Mouse (Mus musculus) liver, embryonic 13.5 days (tissue): ENCODE data around the gene Sp7. TPM values are rescaled to one million over a fixed set of nuclear protein-coding genes. Genes with fewer than 3 reads are reported as not detected.
A peak's percentile ranks its signal among the peaks of the same experiment; 100 is the strongest.

Experiments used
- ATAC-seq: fragments of 200-750 bp; cut with Nextera tagmentation; 2 replicates; pipeline ENCODE4 v1.8.0; 2017; ENCODE audit warnings: low read depth, mild to moderate bottlenecking, moderate number of reproducible peaks, moderate library complexity
- DNase-seq: peaks from one replicate; pipeline ENCODE4 v3.0.0; 2022
- H3K27ac ChIP-seq: fragments of 300-500 bp; sonication (generic); 2 replicates; pipeline ENCODE4 v1.5.1; 2015; ENCODE audit warnings: moderate library complexity, mild to moderate bottlenecking, inconsistent platforms
- H3K27me3 ChIP-seq: fragments of 300-500 bp; sonication (generic); 2 replicates; pipeline ENCODE4 v1.6.1; 2015; ENCODE audit warnings: mild to moderate bottlenecking, inconsistent platforms
- H3K36me3 ChIP-seq: fragments of 300-500 bp; sonication (generic); 2 replicates; pipeline ENCODE4 v1.6.1; 2015; ENCODE audit warnings: mild to moderate bottlenecking, inconsistent platforms
- H3K4me1 ChIP-seq: fragments of 300-500 bp; sonication (generic); replicated peaks from 2 replicates; pipeline ENCODE4 v1.6.1; 2015; ENCODE audit warnings: inconsistent platforms
- H3K4me2 ChIP-seq: fragments of 300-500 bp; sonication (generic); 2 replicates; pipeline ENCODE4 v1.6.1; 2015; ENCODE audit warnings: inconsistent platforms, mild to moderate bottlenecking, moderate library complexity
- H3K4me3 ChIP-seq: fragments of 300-500 bp; sonication (generic); replicated peaks from 2 replicates; pipeline ENCODE4 v1.5.1; 2015; ENCODE audit warnings: mild to moderate bottlenecking, inconsistent platforms
- H3K9ac ChIP-seq: fragments of 300-500 bp; sonication (generic); 2 replicates; pipeline ENCODE4 v1.6.1; 2015; ENCODE audit warnings: mild to moderate bottlenecking, inconsistent platforms
- H3K9me3 ChIP-seq: fragments of 300-500 bp; sonication (generic); replicated peaks from 2 replicates; pipeline ENCODE4 v1.6.1; 2016; ENCODE audit warnings: inconsistent platforms
- WGBS: fragments of 180-500 bp; shearing (Covaris S2); methylation state at CpG from one replicate; pipeline ENCODE4 v1.1.7; 2015; ENCODE audit not compliant: insufficient replicate concordance; 5-methylcytosine and 5-hydroxymethylcytosine counted together
- polyA plus RNA-seq: library from polyadenylated mRNA; unstranded; fragments of >200 nt; fragmentation: Nextera tagmentation; extraction: Ambion mirVana; gene quantifications from 2 replicates; pipeline ENCODE4 v1.2.1, GENCODE M21; 2015

The Sp7 gene
- polyA plus RNA-seq, result 0.07 and 0.09 TPM in 2 replicates

DNA sequence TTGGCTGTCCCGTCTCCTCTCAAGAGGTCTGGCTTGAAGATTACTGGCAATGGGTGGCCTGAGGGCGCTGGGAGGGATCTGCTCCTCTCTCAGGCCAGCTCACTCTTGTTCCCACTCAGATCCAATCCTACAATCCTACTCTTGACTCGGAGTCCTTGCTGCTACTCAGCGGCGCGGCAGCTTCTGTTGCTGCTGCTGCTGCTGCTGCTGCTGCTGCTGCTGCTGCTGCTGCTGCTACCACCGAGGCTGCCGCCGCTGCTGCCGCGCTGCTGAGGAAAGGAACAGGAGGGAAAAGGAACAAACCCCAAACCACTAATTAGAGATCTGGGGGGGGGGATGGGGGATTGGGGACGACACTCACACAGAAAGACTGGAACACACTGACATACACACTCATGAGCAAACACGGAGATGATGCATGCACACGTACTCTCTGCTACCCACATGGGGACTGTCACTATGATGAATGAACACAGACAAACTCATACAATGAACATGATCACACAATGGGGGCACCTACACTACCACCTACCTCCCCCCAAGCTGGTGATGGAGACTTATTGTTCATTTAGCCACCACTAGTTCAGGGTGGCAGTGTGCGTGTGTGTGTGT lies at the start of gene Sp7:
Sp7 (minus strand) TSS at position 450 of the 612 bp plus-strand sequence.
- WGBS, result 9% methylated on average over 15 of the region's 15 CpGs
- Histone ChIP-seq H3K4me1 (peaks cover 18% of the 10 kb centered on the region), H3K9ac (no peak within 1 kb of the TSS), H3K27me3 (peaks cover 96% of the 10 kb centered on the region), H3K4me3 (0 out of 2 replicates have a peak within 1 kb of the TSS, but pooled peaks have one; percentile 20), H3K27ac (no peak within 1 kb of the TSS), H3K36me3 (no peaks in the 10 kb centered on the region), H3K9me3 (no peaks in the 10 kb centered on the region), H3K4me2 (peak within 1 kb of the TSS; percentile 35; the same call in 1 of the 2 replicates)
- no peak for ATAC-seq
- no peak for DNase-seq

DNA sequence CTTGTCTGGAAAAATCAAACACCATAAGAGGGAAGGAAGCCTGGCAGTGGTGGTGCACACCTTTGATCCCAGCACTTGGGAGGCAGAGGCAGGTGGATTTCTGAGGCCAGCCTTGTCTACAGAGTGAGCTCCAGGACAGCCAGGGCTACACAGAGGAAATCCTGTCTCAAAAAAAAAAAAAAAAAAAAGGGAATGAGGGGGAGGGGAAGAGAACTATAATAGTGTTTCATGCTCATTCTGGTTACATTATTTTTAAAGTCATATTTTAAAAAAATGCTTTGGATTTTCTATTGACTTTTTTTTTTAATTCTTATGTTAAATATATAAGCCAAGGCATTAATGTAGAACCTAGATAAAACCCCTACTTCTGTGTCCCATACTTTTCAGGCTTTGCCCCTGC lies 46.7 kb upstream of the Sp7 start:
- Histone ChIP-seq H3K27me3 (no peaks in the 10 kb centered on the region), H3K36me3 (peaks cover 74% of the 10 kb centered on the region), H3K4me2 (no peak overlapping the region)

DNA sequence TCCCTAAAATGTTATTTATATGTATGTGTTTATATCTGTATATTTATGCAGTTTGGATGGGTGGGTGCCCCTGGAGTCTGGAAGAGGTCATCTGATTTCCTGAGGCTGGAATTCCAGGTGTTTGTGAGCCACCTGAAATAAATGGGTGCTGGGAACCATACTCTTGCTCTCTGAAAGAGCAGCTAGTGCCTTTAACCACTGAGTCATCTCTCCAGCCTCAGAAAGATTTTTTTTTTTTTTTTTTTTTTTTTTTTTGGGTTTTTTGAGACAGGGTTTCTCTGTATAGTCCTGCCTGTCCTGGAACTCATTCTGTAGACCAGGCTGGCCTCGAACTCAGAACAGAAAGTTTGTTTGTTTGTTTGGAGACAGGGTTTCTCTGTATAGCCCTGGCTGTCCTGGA lies 44.1 kb upstream of the Sp7 start:
- Histone ChIP-seq H3K9me3 (no peaks in the 10 kb centered on the region), H3K9ac (0 out of 2 replicates have a peak overlapping the region, but pooled peaks have one; percentile 4), H3K4me1 (peaks cover 58% of the 10 kb centered on the region), H3K36me3 (peaks cover 71% of the 10 kb centered on the region), H3K27me3 (no peaks in the 10 kb centered on the region), H3K27ac (no peak overlapping the region), H3K4me3 (0 out of 2 replicates have a peak overlapping the region, but pooled peaks have one; percentile 20), H3K4me2 (peak overlapping the region; percentile 38)
- WGBS, result 89% methylated on average over 1 of the region's 1 CpGs
- DNase-seq (no peak), ATAC-seq (no peak)

More for the DNA sequence above, 46.7 kb upstream of the Sp7 start:
- ATAC-seq (no peak), DNase-seq (no peak)
- Histone ChIP-seq H3K4me1 (peaks cover 40% of the 10 kb centered on the region), H3K4me3 (no peak overlapping the region), H3K9me3 (no peaks in the 10 kb centered on the region), H3K9ac (no peak overlapping the region), H3K27ac (no peak overlapping the region)

DNA sequence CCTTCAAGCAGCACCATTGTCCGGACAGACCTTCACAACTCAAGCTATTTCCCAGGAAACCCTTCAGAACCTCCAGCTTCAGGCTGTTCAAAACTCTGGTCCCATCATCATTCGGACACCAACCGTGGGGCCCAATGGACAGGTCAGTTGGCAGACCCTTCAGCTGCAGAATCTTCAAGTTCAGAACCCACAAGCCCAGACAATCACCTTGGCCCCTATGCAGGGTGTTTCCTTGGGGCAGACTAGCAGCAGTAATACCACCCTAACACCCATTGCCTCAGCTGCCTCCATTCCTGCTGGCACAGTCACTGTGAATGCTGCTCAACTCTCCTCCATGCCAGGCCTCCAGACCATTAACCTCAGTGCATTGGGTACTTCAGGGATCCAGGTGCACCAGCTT lies 42.3 kb upstream of the Sp7 start:
- peak overlapping the region; percentile 38 for H3K4me2 ChIP-seq
- peaks cover 65% of the 10 kb centered on the region for H3K36me3 ChIP-seq
- no peaks in the 10 kb centered on the region for H3K9me3 ChIP-seq
- peak overlapping the region; percentile 20; the same call in 1 of the 2 replicates for H3K4me3 ChIP-seq
- H3K27me3 ChIP-seq, result no peaks in the 10 kb centered on the region
- ATAC-seq, result no peak
- peak overlapping the region; percentile 48 for H3K27ac ChIP-seq
- peak overlapping the region; percentile 35 for H3K9ac ChIP-seq
- WGBS, result 91% methylated on average over 3 of the region's 3 CpGs
- DNase-seq, result no peak
- H3K4me1 ChIP-seq, result peaks cover 64% of the 10 kb centered on the region

DNA sequence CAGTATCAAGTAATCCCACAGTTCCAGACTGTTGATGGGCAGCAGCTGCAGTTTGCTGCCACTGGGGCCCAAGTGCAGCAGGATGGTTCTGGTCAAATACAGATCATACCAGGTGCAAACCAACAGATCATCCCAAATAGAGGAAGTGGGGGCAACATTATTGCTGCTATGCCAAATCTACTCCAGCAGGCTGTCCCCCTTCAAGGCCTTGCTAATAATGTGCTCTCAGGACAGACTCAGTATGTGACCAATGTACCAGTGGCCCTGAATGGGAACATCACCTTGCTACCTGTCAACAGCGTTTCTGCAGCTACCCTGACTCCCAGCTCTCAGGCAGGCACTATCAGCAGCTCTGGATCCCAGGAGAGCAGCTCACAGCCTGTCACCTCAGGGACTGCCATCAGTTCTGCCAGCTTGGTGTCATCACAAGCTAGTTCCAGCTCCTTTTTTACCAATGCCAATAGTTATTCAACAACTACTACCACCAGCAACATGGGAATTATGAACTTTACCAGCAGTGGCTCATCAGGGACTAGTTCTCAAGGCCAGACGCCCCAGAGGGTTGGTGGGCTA lies 41.7 kb upstream of the Sp7 start:
- H3K4me2 ChIP-seq, result peak overlapping the region; percentile 38
- H3K4me1 ChIP-seq, result peaks cover 68% of the 10 kb centered on the region
- peak overlapping the region; percentile 48; the same call in 1 of the 2 replicates for H3K27ac ChIP-seq
- no peak overlapping the region for H3K4me3 ChIP-seq
- ATAC-seq (no peak), DNase-seq (no peak)
- H3K9me3 ChIP-seq, result no peaks in the 10 kb centered on the region
- H3K27me3 ChIP-seq, result no peaks in the 10 kb centered on the region
- peaks cover 60% of the 10 kb centered on the region for H3K36me3 ChIP-seq
- WGBS, result 72% methylated on average over 2 of the region's 2 CpGs
- peak overlapping the region; percentile 35 for H3K9ac ChIP-seq

DNA sequence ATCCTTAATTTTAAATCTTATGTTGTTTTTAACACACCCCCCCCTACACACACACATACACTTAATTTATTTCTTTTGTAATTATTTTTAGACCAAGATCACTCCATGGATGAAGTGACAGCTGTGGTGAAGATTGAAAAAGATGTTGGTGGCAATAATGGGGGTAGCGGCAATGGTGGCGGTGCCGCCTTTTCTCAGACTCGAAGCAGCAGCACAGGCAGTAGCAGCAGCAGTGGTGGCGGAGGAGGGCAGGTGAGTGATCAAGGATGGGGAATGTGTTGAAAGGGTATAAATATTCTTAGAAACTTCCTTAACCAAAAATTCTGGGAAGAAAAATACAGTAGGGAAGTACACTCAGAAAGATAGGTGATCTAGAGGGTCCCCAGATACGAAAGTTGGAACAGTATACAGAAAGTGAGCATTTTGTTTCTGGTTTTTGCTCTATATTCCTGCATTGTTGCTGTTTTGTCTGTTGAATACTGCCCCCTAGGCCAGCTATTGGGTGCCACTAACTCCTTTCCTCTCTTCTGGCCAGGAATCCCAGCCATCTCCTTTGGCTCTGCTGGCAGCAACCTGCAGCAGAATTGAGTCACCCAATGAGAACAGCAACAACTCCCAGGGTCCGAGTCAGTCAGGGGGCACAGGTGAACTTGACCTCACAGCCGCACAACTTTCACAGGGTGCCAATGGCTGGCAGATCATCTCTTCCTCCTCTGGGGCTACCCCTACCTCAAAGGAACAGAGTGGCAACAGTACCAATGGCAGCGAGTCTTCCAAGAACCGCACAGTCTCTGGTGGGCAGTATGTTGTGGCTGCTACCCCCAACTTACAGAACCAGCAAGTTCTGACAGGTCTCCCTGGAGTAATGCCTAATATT lies 40.9 kb upstream of the Sp7 start:
- Histone ChIP-seq H3K27me3 (no peaks in the 10 kb centered on the region), H3K9ac (peak overlapping the region; percentile 90; the same call in 1 of the 2 replicates), H3K27ac (peak overlapping the region; percentile 10; the same call in 1 of the 2 replicates), H3K4me1 (peaks cover 65% of the 10 kb centered on the region), H3K4me3 (peak overlapping the region; percentile 86; the same call in 1 of the 2 replicates), H3K9me3 (no peaks in the 10 kb centered on the region), H3K4me2 (peak overlapping the region; percentile 65), H3K36me3 (peaks cover 54% of the 10 kb centered on the region)
- WGBS, result 92% methylated on average over 10 of the region's 10 CpGs
- no peak for ATAC-seq
- DNase-seq, result no peak

DNA sequence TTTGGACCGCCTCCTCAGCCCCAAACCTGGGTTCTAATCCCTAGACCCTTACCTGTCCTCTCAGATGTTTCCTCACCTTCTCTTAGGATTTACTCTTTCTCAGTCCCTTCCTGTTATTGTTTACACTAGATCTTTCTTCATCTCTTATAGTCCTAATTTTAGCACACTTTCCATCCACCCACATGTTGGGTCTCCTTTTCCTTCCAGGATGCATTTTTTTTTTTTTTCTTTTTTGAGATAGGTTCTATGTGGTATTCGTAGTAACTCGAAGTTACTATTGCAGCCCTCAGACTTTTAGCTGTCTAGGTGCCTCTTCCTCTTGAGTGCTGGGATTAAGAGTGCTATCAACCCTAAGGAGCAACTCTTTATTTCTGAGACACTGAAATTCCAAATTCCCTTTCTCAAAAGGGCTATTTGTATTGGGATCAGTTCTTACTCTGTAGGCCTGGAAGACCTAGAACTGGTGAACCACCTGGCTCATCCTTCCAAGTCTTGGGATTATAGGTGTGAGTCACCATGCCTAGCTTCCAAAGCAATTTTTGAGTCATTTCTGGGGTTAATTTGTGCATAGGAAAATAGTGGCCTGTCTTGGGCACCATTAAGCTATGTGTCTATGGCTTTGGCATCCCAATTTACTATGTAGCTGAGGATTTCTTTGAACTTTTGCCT lies 40.1 kb upstream of the Sp7 start:
- no peaks in the 10 kb centered on the region for H3K9me3 ChIP-seq
- H3K27ac ChIP-seq, result peak overlapping the region; percentile 95
- 4% methylated on average over 3 of the region's 3 CpGs for WGBS

DNA sequence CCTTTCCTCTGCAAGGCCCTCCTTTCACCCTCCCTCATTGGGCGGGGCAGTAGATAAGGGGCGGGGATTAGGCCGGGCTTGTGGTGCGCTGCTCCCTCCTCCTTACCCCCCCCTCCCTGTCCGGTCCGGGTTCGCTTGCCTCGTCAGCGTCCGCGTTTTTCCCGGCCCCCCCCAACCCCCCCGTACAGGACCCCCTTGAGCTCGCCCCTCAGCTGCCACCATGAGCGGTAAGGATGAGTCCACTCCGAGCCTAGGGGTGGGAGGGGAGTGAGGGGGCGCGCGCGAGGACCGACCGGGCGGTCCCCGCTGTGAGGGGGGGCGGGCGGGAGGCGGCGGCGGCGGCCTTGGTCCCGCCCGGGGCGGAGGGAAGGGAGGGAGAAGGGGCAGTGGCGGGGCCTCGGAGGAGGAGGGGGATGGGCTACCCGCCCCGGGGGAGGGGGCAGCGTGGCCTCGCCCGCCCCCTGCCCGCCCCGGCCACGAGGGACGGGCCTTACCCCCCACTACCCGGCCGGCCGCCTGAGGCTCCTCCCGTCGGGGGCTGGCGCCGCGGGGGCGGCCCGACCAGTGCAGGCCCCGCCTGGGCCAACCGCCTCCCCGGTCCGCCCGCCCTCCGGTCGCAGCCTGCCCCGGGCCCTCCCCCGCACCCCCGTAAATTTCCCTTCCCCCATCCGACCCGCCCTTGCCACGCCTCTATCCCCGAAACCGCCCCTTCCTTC lies 39.4 kb upstream of the Sp7 start:
- ATAC-seq, result peak; percentile 29

More for the DNA sequence above, 40.1 kb upstream of the Sp7 start:
- peak overlapping the region; percentile 65 for H3K4me2 ChIP-seq
- peak overlapping the region; percentile 86 for H3K4me3 ChIP-seq
- ATAC-seq (no peak), DNase-seq (no peak)
- H3K27me3 ChIP-seq, result no peaks in the 10 kb centered on the region
- peaks cover 64% of the 10 kb centered on the region for H3K4me1 ChIP-seq
- H3K9ac ChIP-seq, result peak overlapping the region; percentile 90
- peaks cover 45% of the 10 kb centered on the region for H3K36me3 ChIP-seq

DNA sequence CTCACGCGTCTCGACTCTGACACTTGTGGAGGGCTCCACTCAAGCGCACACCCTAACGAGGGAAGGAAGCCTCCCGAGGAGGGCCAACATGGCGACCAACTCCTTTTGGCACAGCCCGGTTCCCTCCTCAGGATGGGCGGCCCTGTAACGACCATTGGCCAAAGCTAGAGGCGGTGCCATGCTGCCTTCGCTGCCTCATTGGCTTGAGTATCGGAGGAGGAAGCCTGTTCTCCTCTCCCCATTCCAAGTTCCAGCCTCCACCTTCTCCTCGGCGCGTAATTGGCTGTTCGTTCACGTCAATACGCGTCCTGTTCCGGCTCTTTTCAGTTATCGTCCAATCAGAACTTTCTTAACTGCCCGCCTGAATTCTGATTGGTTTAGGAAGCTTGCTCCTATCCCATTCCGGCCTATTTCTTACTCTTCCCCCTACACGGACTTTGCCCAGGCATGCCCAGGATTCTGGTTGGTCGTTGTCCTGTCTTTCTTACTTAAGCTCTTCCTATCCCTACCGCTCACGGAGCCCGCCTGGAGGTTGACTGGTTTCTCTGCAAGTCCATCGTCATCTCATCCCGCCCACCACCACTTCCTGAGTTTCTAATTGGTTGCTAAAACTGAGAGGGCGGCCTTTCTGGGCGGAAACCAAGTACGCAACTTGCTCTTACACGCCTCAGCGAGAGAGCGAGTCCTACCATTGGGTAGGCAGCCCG lies 38.7 kb upstream of the Sp7 start, which contains the start of gene Sp1:
Sp1 (plus strand) TSS at position 655 of the 707 bp plus-strand sequence.
- Histone ChIP-seq H3K4me2 (peak within 1 kb of the TSS; percentile 70), H3K27ac (peak within 1 kb of the TSS; percentile 98), H3K4me1 (peaks cover 65% of the 10 kb centered on the region), H3K27me3 (no peaks in the 10 kb centered on the region), H3K36me3 (peaks cover 31% of the 10 kb centered on the region), H3K9me3 (no peaks in the 10 kb centered on the region), H3K9ac (peak within 1 kb of the TSS; percentile 90), H3K4me3 (peak within 1 kb of the TSS; percentile 86)
- ATAC-seq, result peak; percentile 91
- WGBS, result under 1% methylated on average over 38 of the region's 38 CpGs
- peak; percentile 99 for DNase-seq

More for the DNA sequence above, 39.4 kb upstream of the Sp7 start:
- peak; percentile 76 for DNase-seq
- no peaks in the 10 kb centered on the region for H3K27me3 ChIP-seq
- peaks cover 65% of the 10 kb centered on the region for H3K4me1 ChIP-seq
- H3K36me3 ChIP-seq, result peaks cover 38% of the 10 kb centered on the region
- H3K4me3 ChIP-seq, result peak overlapping the region; percentile 86
- under 1% methylated on average over 29 of the region's 69 CpGs for WGBS
- peak overlapping the region; percentile 95 for H3K27ac ChIP-seq
- peak overlapping the region; percentile 65 for H3K4me2 ChIP-seq
- H3K9ac ChIP-seq, result peak overlapping the region; percentile 90
- no peaks in the 10 kb centered on the region for H3K9me3 ChIP-seq
